Mouse (Mus musculus) effector memory CD4-positive, alpha-beta T cell, adult 7 months (primary cell): Measurements from ENCODE around the gene Gstm4. TPM values are rescaled to one million over a fixed set of nuclear protein-coding genes. Genes with fewer than 3 reads are reported as not detected.

ENCODE experiments used
- polyA plus RNA-seq: library from polyadenylated mRNA; unstranded; fragments of 100-300 nt; shearing (Covaris generic); gene quantifications from one replicate; pipeline ENCODE4 v1.2.1, GENCODE M21; 2017

Gstm4 gene
- polyA plus RNA-seq, result 3.4 TPM

DNA sequence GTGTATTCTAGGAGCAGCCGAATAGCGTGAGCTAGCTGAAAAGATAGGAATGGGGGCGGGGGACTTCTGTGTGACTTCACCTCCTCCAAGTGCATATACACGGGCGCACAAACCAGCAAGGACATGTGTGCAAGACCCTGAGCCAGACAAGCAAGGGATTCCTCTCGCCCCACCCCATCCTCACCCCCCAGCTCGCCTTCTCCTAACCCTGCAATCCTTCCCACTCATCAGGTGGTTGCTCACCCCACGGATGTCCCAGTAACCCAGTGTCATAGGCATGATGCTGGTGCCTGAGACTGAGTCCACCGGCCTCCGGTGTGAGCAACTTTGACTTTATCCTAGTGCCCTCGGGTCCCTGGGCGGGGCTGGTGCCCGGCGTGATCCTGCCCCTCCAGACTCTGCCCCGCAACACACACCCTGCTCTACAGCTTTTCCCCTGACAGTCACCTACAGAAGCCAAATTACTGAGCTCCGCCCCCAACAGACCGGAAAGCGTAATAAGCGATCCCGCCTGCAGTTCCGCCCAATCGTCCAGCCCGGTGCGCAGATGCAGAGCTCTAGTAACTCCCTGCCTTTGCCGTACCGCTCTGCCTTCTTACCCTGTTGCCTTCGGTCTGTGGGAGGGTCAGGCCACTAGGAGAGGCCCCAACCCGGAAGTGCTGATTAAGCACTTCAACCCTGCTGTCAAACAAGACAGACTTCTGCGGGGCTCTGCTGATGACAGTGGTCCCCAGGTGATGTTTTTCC is at the start of gene Gstm4:
TSS of gene Gstm4 (minus strand) at position 501 of the 747 bp plus-strand sequence.

DNA sequence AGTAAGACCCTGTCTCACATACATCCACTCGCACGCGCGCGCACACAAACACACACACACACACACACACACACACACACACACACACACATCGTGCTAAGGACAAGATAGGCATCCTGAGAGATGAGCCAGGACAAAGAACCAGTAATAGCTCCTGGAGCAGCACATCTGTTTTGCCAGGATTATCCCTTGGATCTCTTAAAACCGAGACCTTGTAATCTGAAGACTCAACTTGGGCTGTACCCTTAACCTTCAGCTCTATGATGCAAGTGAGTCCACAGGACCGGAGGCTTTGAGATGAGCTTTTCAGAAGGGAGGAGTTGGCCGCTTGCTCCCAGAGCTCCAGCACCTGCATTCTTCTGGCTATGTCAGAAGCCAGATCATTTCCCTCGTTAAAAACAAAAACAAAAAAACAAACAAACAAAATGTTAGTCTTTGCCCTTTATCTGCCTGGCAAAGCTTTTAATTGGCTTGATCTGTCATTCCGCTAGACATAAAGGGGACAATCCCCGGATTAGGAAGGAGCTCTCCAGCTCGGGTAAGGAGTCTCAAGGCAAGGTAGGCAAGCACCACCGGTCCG is 47.9 kb upstream of the Gstm4 start, which contains the start of gene Gnat2:
TSS of gene Gnat2 (plus strand) at position 254 of the 580 bp plus-strand sequence.

GRCm38 (mm10) chr3:108086470-108086979 is 41.8 kb upstream of the Gstm4 start, which contains the start of gene Ampd2:
Gene Ampd2 (minus strand): TSS chr3:108086651.

GRCm38 (mm10) chr3:108017473-108018189 is 27.1 kb downstream of the Gstm4 start, which contains the start of gene Gstm1:
Gene Gstm1 (minus strand): TSS chr3:108017973.

Other genes starting within 250 kb of the Gstm4 start
- not detected for gene Eps8l3, start 167.7 kb downstream of the Gstm4 start, polyA plus RNA-seq
- gene Gstm5, start 149.1 kb downstream of the Gstm4 start, polyA plus RNA-seq, result 3.0 TPM
- not detected for gene Gstm7, start 113.1 kb downstream of the Gstm4 start, polyA plus RNA-seq
- gene Gstm6, start 101.1 kb downstream of the Gstm4 start, polyA plus RNA-seq, result 0.67 TPM
- gene Gstm3, start 75.6 kb downstream of the Gstm4 start, polyA plus RNA-seq, result not detected
- not detected for gene Gstm2, start 58.4 kb downstream of the Gstm4 start, polyA plus RNA-seq
- gene Gstm1, start 26.9 kb downstream of the Gstm4 start, polyA plus RNA-seq, result 0.67 TPM
- 23.5 TPM for gene Ampd2, start 41.8 kb upstream of the Gstm4 start, polyA plus RNA-seq
- not detected for gene Gnat2, start 47.9 kb upstream of the Gstm4 start, polyA plus RNA-seq
- gene Gnai3, start 101.3 kb upstream of the Gstm4 start, polyA plus RNA-seq, result 175 TPM
- gene Gpr61, start 110.0 kb upstream of the Gstm4 start, polyA plus RNA-seq, result not detected
- gene Amigo1, start 141.4 kb upstream of the Gstm4 start, polyA plus RNA-seq, result 1.4 TPM
- 14.3 TPM for gene Cyb561d1, start 156.3 kb upstream of the Gstm4 start, polyA plus RNA-seq
- gene Atxn7l2, start 166.0 kb upstream of the Gstm4 start, polyA plus RNA-seq, result 14.2 TPM
- not detected for gene Sypl2, start 181.8 kb upstream of the Gstm4 start, polyA plus RNA-seq
- 59.2 TPM for gene Psma5, start 212.0 kb upstream of the Gstm4 start, polyA plus RNA-seq
- gene Sort1, start 239.2 kb upstream of the Gstm4 start, polyA plus RNA-seq, result 0.09 TPM